Mouse (Mus musculus) stomach, postnatal 0 days (tissue): Measurements from ENCODE around the gene Cyp1a1. TPM values are rescaled to one million over a fixed set of nuclear protein-coding genes. Genes with fewer than 3 reads are reported as not detected.
A peak's percentile ranks its signal among the peaks of the same experiment; 100 is the strongest.

Experiments used
- ATAC-seq: fragments of 200-750 bp; cut with Nextera tagmentation; 2 replicates; pipeline ENCODE4 v1.8.0; 2017; ENCODE audit not compliant: low FRiP score, low TSS enrichment
- DNase-seq: peaks from one replicate; pipeline ENCODE4 v3.0.0-alpha.2; 2016; ENCODE audit warnings: low spot score
- H3K27ac ChIP-seq: fragments of 300-500 bp; sonication (generic); replicated peaks from 2 replicates; pipeline ENCODE4 v1.5.1; 2014; ENCODE audit warnings: mild to moderate bottlenecking, control low read depth
- H3K27me3 ChIP-seq: fragments of 300-500 bp; sonication (generic); 2 replicates; pipeline ENCODE4 v1.6.1; 2014; ENCODE audit warnings: low read length; ENCODE audit not compliant: control insufficient read depth, insufficient read depth
- H3K36me3 ChIP-seq: fragments of 300-500 bp; sonication (generic); 2 replicates; pipeline ENCODE4 v1.6.1; 2014; ENCODE audit warnings: low read length, mixed read lengths; ENCODE audit not compliant: control insufficient read depth, insufficient read depth
- H3K4me1 ChIP-seq: fragments of 300-500 bp; sonication (generic); replicated peaks from 2 replicates; pipeline ENCODE4 v1.6.1; 2014; ENCODE audit warnings: antibody characterized with exemption; ENCODE audit not compliant: control insufficient read depth, insufficient read depth
- H3K4me2 ChIP-seq: fragments of 300-500 bp; sonication (generic); replicated peaks from 2 replicates; pipeline ENCODE4 v1.6.1; 2014; ENCODE audit warnings: low read depth, mild to moderate bottlenecking, control low read depth, moderate library complexity
- H3K4me3 ChIP-seq: fragments of 300-500 bp; sonication (generic); 2 replicates; pipeline ENCODE4 v1.5.1; 2014; ENCODE audit warnings: low read depth, low read length, control low read depth
- H3K9ac ChIP-seq: fragments of 300-500 bp; sonication (generic); 2 replicates; pipeline ENCODE4 v1.6.1; 2014; ENCODE audit warnings: mild to moderate bottlenecking, low read length, control low read depth, mixed read lengths
- H3K9me3 ChIP-seq: fragments of 300-500 bp; sonication (generic); 2 replicates; pipeline ENCODE4 v1.6.1; 2016; ENCODE audit warnings: low read length; ENCODE audit not compliant: control insufficient read depth
- CTCF ChIP-seq: IDR thresholded peaks from 2 replicates; pipeline ENCODE4 v1.5.1; 2016; ENCODE audit warnings: antibody characterized with exemption, low read depth, mild to moderate bottlenecking, moderate library complexity
- EP300 ChIP-seq: optimal IDR thresholded peaks from 2 replicates; pipeline ENCODE3; 2016; ENCODE audit warnings: antibody characterized with exemption
- WGBS: fragments of 180-500 bp; shearing (Covaris S2); extraction: QIAGEN DNeasy Blood & Tissue Kit; methylation state at CpG from one replicate; pipeline ENCODE4 v1.1.7; 2014; 5-methylcytosine and 5-hydroxymethylcytosine counted together
- polyA plus RNA-seq: library from polyadenylated mRNA; unstranded; fragments of >200 nt; fragmentation: Nextera tagmentation; extraction: Ambion mirVana; gene quantifications from 2 replicates; pipeline ENCODE4 v1.2.1, GENCODE M21; 2015

Gene Cyp1a1
- polyA plus RNA-seq, 1 experiment from 2014 or later, result 0.11 TPM

DNA sequence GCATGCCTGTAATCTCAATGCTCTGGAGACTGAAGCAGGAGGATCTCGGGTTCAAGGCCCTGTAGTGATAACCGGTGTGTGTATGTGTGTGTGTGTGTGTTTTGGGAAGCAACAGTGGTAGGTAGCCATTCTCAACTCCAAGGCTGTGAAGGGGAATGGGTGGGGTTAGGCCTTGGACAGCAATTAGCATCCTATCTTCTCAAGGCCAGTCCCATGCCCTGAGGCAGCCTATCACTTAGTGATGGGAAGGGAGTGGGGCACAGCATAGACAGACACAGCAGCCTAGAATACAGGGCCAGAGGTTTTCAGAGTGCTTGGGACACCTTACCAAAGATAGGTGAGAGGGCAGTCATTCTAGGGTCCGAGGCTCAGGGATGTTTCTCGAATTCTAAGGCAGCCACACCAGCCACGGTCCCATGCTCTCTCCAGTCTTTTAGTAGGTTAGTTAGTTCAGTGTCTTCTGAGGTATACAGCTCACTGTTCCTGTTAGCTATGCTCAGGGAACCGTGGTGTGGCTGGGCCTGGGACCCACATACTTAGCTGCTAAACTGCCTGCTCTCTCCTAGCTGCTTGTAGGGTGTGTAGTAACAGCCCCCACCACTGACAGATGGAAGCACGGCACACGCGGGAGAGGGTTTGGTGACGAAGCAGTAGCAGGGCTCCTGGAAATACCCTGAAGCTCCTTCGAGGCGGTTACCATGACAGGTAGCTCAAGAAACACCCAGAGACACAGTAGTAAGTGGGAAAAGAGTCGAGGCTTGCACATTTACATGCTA lies 45.8 kb upstream of the Cyp1a1 start:
- Histone ChIP-seq H3K4me2 (no peak overlapping the region), H3K9me3 (no peaks in the 10 kb centered on the region), H3K27me3 (no peaks in the 10 kb centered on the region), H3K36me3 (no peaks in the 10 kb centered on the region; the same call in 1 of the 2 replicates), H3K9ac (no peak overlapping the region), H3K27ac (0 out of 2 replicates have a peak overlapping the region, but pooled peaks have one; percentile 18), H3K4me1 (peaks cover 38% of the 10 kb centered on the region), H3K4me3 (no peak overlapping the region)
- WGBS, result 82% methylated on average over 13 of the region's 13 CpGs
- ATAC-seq (no peak), DNase-seq (no peak)
- TF ChIP-seq CTCF, result no peak
- no peak for TF ChIP-seq EP300

DNA sequence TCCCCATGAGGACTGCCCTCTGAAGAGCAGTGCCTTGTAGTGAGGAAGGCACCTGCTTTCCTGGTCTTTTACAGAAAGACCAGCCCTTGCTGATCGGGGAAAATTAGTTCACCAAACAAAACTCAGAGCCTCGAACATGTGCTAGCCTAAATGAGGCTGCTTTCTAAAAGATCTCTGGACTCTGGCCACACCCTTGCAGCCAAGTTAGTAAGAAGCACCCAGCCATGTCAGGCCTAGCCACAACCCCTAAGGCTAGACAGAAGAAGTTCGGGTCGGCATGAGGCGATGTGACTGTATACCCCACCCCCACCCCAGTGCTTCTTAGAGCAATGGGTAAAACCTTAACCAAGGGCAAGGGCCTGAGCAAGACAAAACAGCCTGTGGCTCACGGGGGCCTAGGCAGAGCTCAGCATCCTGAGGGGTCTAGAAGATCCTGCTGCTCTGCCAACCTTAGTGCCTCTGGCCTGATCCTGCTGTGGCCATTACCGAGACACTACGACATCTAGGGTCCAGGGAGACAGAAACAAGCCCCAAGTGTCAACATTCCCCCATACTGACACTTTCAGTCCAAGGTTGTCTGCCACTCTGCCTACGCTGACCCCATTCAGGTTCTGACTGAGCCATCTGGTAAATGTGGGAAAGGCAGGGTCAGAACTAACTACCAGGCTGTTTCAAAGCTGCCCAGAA lies 44.4 kb upstream of the Cyp1a1 start:
- Histone ChIP-seq H3K9me3 (no peaks in the 10 kb centered on the region), H3K27me3 (no peaks in the 10 kb centered on the region), H3K4me1 (peaks cover 25% of the 10 kb centered on the region), H3K27ac (peak overlapping the region; percentile 49), H3K36me3 (no peaks in the 10 kb centered on the region; the same call in 1 of the 2 replicates), H3K4me3 (peak overlapping the region; percentile 92; the same call in 1 of the 2 replicates), H3K4me2 (peak overlapping the region; percentile 94), H3K9ac (peak overlapping the region; percentile 98; the same call in 1 of the 2 replicates)
- DNase-seq (no peak), ATAC-seq (no peak)
- TF ChIP-seq EP300 (no peak), CTCF (no peak)
- 53% methylated on average over 9 of the region's 9 CpGs for WGBS

DNA sequence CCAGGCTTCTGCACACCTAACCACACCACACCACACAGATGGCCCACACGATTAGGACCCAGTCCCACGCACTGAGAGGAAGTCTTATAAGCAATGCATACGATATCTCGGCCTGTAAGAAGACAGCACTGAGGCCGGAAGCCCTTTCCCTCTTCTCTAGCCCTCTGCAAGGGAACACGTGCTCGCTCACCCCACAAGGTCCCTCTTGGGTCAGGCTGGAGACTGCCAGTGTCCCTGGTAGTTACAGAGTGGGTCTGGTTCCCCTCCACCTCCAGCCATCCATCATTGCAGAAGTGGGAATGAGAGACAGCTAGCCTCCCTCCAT lies 43.9 kb upstream of the Cyp1a1 start:
- no peak for ATAC-seq
- Histone ChIP-seq H3K9ac (peak overlapping the region; percentile 98; the same call in 1 of the 2 replicates), H3K27me3 (no peaks in the 10 kb centered on the region), H3K36me3 (no peaks in the 10 kb centered on the region; the same call in 1 of the 2 replicates), H3K9me3 (no peaks in the 10 kb centered on the region), H3K4me2 (peak overlapping the region; percentile 94), H3K27ac (peak overlapping the region; percentile 49), H3K4me3 (peak overlapping the region; percentile 92), H3K4me1 (peaks cover 19% of the 10 kb centered on the region)
- TF ChIP-seq CTCF (no peak), EP300 (no peak)
- 32% methylated on average over 7 of the region's 7 CpGs for WGBS
- no peak for DNase-seq

DNA sequence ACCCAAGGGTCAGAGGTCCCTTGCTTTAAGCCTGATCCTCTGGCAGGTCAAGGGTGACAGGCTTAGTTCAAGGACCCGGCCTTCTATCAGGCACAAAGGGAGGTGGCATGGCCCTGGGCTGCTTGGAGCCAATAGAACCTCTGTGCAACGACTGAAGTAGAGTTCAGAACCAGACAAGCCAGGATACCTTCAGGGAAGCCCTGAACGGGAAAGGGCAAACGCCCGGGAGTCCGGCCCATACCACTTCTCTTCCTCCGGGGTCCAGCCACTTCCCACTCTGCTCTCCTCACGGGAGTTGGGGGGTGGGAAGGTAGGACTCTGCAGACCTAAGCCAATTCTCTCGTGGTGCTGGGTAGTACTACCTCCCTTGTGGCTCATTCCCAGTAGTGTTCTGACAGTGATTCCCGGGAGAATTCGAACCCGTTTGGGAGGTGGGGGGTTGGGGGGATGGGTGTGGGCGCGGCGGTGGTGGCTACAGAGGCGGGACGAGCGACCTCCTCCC lies 43.2 kb upstream of the Cyp1a1 start:
- H3K4me1 ChIP-seq, result peaks cover 13% of the 10 kb centered on the region
- no peaks in the 10 kb centered on the region for H3K27me3 ChIP-seq
- peak overlapping the region; percentile 98 for H3K9ac ChIP-seq
- TF ChIP-seq CTCF (no peak), EP300 (no peak)
- H3K4me2 ChIP-seq, result peak overlapping the region; percentile 94
- no peaks in the 10 kb centered on the region for H3K9me3 ChIP-seq
- ATAC-seq, result no peak; the same call in 1 of the 2 replicates
- WGBS, result under 1% methylated on average over 18 of the region's 18 CpGs
- H3K36me3 ChIP-seq, result no peaks in the 10 kb centered on the region; the same call in 1 of the 2 replicates
- peak overlapping the region; percentile 97 for H3K27ac ChIP-seq
- DNase-seq, result no peak
- H3K4me3 ChIP-seq, result peak overlapping the region; percentile 92

DNA sequence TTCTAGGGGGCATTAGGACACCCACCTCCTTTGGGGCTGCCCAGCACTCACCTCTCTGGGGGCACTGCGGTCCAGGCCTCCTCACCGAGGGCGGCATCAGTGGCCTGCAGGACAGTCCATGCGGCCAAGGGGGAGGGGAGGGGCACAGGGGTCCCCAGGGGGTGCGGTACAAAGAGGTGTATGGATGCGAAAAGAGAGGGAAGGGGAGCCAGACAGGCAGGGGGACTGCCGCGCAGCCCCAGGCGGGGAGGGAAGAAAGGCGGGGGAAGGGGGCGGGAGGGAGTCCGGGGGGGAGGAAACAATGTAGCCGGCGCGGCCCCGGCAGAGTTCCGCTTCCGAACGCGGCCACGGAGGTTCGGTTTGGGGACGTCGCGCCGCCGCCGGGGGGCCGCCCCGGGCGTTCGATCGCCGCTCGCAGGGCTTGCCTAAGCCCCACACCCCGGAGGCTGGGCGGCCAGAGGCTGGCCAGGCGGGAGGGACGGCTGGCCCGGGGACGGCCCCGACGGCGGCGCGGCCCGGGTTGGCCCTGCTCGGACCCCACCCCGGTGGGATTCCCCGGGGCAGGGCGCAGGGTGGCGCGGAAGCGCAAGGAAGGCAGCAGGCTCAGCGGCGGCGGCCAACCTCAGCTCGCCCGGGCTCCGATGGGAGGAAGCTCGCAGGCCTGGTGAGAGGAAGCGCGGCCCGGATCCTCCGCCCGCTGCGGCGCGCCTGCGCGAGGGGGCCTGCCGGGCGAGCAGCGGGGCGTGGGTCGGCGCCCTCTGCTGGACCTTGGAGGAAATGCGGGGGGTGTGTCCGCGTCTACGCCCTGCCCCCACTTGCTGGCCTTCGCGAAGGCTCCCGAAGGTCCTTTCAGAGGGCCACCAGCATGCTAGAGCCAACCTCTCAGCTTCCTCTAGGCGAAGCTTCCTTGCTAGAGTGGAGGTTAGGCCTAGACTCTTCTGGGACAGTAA lies 42.5 kb upstream of the Cyp1a1 start:
- H3K9ac ChIP-seq, result peak overlapping the region; percentile 98
- H3K27ac ChIP-seq, result peak overlapping the region; percentile 97
- H3K36me3 ChIP-seq, result no peaks in the 10 kb centered on the region; the same call in 1 of the 2 replicates
- no peaks in the 10 kb centered on the region for H3K9me3 ChIP-seq
- WGBS, result under 1% methylated on average over 58 of the region's 85 CpGs
- peak; percentile 85 for ATAC-seq
- H3K4me2 ChIP-seq, result peak overlapping the region; percentile 94
- peaks cover 12% of the 10 kb centered on the region for H3K4me1 ChIP-seq
- TF ChIP-seq EP300 (no peak), CTCF (peak; percentile 81)
- H3K4me3 ChIP-seq, result peak overlapping the region; percentile 92
- DNase-seq, result peak; percentile 95
- no peaks in the 10 kb centered on the region for H3K27me3 ChIP-seq
